Mouse (Mus musculus) cerebellum, adult 11-12 months (tissue): ENCODE measurements around the gene Lingo1.

Experiments
- DNase-seq: peaks from one replicate; pipeline ENCODE4 v3.0.0; 2022

Gene Lingo1

DNA sequence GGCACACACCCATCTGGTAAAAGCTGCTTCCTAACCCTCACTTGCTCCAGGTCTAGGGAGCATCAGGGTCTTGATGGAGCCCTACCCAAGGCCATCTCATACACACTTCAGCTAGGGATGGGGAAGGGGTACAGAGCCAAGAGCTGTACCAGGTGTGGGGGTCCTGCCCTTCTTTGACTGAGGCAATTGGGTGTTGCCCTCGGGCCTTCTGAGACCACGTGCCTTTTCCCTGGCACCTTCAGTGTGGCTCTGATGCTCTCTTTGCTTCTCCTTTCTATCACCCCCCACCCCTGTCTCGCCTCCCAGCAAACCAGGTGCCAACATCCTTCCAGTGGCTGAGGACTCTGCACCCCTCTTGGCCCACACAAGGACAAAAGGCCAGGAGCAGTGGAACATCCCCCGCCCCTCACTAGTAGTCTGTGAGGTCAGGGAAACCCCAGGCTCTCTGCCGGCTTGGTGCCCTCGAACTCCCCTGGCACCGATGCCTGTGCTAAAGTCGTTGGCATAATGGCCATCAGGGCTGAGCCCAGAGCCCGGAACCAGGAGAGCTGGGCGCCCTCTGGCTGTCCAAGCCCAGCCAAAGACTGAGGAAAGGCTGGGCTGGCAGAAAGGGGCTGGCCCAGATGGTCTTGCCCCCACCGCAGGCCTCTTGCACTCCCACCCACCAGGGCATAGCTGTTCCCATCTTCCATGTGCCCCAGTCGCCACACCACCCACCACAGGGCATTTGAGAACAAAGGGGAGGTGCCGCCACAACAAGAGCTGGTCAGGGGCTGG lies 162.6 kb downstream of the Lingo1 start:
- peak; percentile 74 for DNase-seq

DNA sequence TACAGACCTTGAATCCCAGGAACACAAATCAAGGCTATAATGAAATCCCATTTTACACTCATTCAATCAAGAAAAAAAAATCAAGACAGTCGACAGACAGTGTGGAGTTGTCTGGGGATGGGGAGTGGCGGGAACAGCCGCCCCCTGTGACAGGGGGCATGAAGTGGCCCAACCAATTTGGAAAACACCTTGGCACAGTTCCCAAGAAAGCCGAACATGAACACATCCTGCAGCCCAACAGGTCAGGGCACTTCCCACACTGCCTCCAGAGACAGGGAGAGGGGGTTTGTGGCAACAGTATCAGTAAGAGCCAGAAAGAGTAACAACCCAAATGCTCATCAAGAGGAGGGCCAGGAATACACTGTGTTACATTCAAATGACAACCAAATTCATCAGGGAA lies 165.3 kb downstream of the Lingo1 start:
- no peak for DNase-seq

DNA sequence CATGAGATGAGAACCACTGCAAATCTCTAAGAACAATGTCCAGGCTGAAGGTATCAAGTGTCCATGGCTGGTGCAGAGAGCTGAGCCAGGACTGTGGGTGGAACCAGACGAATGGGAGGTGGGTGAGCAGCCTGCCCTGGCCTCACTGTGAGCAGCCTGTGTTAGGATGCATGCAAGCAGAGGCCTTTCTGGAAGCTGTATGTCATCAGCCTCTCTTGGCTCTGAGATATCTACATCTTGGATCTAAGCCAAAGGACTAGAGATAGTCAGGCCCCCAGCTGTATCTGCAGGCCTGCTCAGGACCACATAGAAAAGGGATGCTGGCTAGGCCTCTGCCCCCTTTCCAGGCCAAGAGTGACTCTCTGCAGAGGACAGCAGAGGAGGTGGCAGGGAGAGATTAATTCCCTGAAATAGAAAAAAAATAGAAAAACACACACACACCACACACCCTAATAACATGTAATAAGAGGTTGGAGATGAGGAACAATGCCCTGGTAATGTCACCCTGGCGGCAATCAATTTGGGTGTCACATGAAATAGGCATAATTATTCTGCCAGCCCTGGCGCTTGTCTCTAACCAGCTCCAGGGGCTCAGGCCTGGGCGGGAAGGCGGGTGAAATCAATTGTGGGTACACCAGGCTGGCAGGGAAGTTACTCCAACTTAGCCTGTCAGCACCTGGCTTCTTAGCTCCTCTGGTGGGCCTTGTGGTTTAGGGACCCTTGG lies 166.4 kb downstream of the Lingo1 start:
- DNase-seq, result no peak

DNA sequence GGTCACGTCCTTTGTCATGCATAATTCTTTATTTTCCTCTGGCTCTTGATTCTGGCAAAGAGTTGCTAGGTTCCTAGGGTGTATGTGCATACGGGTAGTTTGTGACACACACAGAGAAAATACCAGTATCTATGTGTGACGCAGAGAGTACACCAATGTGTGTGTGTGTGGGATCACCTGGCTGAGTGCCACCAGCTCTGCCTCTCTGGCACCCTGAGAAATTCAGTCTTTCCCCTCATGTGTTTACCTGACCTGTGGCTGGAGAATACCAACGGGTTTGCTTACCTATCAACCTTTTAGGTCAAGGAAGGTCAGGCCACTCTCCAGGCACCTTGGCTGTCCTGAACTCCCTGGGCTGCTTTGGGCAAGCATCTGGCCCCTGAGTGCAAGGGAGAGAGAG lies 169.0 kb downstream of the Lingo1 start:
- no peak for DNase-seq

DNA sequence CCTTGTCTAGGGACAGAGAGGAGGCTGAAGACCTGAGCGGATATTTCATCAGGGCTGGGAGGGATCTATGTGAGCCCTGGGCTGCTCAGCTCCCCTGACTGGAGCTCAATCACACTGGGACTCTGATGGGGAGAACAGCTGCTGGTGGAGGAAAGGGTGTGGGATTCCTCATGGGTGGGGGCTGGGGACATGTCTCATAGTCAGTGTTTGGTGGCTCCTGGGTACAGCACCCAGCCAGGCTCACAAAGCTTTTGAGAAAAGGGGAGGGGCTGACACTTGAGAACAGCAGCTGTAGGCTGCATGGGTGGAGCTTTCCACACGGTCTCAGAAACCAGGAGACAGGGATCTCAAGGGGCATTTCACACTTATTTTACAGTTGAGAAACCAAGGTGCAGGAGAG lies 171.3 kb downstream of the Lingo1 start:
- DNase-seq, result no peak

DNA sequence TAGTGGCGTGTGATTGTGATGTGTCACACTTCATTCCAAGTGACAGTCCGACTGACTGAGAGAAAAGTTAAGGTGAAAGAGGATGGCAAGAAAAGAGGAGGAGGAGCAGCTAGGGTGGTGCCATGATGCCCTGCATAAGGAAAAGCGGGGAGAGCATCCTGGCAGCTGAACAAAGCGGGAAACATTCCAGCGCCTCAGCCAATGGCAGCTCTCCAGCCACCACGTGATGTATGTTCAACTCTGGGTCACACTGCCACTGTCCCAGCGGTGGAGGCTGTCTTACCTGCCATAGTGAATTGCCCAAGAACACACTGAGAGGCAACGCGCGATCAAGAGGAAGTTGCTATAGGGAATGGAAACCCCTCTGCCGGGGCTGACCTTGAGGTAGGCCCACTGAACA lies 172.9 kb downstream of the Lingo1 start:
- no peak for DNase-seq

DNA sequence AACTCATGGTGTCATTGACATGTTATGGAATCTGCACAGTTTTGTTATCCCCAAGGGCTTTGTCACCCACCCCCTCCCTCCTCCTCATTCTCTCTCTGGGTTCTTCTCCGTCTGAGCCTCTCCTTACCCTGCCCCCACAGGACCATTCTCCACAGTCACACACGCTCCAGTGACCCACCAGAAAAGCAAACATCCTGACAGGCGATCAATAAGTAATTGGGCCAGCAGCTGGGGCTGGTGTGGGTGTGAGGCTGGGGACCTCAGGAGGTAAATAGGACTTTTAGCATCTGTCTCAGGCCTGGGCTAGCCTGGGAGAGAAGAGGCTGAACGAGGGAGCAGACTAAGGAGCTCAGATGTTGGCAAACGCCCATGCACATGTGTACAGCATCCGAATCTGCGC lies 173.5 kb downstream of the Lingo1 start:
- no peak for DNase-seq

DNA sequence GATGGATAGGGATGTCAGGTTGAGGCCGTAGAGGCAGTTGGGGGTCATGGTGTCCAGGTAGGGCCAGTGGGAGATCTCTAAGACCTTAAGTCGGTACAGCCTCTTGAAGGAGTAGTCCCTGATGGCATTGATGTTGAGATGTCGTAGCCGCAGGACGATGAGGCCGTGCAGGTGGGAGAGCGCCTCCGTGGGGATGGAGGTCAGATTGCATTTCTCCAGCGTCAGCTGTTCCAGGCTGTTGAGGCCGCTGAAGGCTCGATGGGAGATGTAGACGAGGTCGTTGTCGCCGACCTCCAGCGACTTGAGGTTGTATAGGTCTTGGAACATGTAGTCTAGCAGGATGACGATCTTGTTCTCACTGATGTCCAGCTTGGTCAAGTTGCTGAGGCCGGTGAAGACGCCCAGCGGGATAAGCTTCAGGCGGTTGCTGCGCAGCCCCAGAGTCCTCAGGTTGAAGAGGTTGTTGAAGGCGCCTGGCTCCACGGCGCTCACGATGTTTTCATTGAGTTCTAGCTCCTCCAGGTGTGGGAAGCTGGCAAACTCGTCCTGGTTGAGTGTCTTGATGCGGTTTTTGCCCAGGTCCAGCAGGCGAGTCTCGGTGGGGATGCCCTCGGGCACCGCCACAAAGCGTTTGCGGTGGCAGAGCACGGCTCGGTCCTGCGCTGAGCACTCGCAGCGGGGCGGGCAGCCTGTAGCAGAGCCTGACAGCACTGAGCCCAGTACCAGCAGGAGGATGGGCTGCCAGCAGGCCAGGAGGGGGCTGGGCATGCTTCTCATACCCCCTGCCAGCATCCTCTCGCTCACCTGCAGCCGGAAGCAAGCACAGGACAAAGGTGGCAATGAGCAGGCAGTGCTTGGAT lies 175.5 kb downstream of the Lingo1 start:
- DNase-seq, result no peak

DNA sequence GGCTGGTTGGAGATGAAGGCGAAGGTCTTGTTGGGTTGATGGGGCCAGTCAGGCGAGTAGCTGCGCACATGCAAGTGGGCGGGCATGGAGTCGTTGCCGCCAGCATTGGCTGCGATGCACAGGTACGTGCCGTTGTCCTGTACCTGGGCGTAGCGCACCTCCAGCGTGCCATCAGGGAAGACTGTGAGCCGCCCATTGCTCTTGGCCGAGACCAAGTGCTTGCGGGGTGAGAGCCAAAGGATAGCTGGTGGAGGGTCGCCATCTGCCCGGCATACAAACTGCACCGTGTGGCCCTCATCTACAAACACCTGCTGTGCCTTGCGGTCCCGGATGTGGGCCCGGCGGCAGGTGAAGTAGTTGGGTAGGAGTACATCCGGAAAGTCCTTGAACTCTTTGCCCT lies 176.6 kb downstream of the Lingo1 start:
- DNase-seq, result no peak

DNA sequence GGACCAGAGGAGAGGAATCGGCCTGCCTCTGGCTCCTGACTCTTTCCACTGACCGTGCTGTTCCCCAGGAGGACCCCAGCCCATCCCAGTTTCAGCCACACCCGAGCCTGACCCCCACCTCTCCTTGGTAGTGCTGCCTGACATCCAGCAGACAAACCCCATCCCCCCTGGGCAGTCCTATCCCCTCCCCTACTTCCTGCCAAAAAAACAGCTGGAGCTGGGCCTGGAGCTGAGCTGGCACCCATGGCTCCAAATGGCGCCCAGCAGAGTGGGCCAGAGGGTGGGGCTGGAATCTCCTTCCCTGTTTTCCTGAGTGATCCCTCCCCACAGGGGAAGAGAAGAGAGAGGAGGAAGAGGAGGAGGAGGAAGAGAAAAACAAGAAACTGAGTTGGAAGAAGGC lies 177.6 kb downstream of the Lingo1 start:
- DNase-seq, result no peak

DNA sequence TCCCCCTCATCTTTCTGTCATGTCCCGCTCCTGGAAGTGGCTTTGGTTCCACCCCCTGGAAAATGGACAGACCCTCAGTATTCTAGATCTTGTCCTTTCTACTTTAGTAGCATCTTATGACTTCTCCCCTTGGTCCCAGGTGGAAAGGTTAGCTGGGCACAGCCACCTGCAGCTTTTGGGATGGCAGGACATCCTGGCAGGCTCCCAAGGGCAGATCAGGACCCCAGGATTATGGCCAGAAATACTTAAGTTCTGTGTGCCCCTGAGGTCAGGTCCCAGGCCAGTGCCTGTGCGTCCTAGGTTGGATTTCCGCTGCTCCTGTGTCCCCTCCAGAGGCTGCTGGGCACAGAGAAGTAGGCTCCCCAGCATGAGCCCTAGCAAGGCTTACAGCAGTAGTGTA lies 180.2 kb downstream of the Lingo1 start:
- DNase-seq, result no peak

DNA sequence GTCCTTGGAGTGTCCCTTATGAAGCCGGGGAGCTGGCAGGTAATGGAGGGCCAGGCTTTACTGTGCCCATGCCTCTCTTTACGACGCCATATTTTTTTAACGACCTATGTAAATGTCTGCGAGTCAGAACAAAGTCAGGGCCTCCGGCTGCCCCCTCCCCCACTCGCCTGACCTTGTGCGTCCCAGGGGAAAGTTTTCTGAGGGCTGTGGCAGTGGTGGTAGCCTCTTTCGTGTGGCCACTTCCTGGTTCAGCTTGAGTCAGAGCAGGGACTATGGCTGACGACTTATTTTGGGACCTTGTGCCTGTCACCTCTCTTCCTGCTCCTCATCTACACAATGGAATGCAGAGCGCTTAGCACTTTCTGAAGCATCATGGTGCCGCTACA lies 183.5 kb downstream of the Lingo1 start:
- no peak for DNase-seq

DNA sequence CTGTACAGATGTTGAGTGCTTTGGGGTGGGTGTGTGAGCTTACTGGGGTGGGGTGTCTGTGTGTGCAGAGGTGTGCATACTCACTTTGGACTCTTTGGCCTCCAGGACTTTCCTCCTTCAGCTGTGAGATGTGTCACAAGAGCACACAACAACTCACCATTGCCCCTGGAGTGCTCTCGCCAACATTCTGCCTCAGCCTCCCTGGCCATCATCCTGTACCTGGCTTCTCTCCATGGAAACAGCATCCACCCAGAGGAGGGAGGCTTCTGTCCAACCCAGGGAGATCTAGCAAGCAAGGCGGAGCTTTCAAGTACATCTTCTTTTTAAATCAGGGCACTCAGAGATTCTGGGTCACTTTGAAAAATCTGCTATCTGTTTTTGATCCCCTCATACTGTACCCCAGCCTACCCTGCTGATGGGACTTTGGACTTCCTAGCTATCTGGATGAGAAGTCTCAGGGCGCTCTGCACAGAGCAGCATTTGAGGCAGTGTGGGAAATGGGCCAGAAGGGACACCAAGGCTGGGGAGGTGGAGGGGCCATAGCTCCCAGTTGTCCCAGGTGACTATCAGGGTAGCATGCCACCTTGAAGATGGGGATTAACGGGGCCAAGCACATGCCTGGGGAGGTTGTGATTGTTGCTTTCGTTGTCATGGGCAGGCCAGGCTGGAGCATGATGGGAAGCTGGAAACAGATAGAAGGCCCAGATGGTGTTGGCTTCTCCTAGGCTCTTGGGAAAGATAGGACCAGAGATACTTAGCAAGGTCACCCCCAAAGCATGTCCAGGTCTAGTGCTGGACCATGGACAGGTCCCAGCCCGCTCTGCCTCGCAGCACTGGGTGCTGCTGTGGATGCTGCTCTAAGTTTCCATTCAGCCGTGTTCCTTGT lies 184.1 kb downstream of the Lingo1 start:
- no peak for DNase-seq

DNA sequence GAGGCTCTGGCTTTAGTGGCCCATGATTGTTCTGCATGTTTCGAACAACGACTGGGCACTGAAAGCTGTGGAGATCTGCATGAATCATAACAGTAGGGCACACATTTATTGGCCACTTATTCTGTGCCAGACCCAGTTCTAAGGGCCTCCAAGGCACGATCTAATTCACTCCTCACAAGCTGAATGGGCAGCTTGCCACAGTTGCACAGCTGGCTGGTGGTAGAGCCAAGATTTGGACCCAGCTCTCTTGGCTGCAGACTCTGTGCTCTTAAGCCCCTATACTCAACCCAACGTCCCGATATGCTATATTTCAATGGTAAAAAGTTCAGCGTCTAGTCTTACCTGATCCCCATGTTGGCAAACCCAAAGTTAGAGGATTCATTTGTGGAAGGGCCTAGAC lies 185.3 kb downstream of the Lingo1 start:
- no peak for DNase-seq

DNA sequence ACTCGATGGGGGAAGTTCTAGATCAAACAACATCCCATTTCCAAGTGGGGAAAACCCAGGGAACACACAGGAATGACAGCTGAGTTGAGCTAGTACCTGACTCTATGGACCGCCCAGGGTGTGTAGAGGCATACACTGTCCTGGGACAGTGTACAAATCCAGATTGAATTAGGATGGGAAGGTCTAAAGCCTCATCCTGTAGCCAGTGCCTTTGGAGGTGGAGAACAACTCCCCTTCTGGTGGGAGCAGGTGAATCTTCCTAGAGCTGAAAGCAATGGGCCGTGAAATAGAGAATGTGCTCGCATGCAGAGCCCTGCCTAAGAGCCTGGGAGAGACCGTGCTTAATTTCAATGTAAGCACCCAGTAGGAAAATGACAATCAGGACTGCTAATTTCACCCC lies 185.8 kb downstream of the Lingo1 start:
- DNase-seq, result no peak

DNA sequence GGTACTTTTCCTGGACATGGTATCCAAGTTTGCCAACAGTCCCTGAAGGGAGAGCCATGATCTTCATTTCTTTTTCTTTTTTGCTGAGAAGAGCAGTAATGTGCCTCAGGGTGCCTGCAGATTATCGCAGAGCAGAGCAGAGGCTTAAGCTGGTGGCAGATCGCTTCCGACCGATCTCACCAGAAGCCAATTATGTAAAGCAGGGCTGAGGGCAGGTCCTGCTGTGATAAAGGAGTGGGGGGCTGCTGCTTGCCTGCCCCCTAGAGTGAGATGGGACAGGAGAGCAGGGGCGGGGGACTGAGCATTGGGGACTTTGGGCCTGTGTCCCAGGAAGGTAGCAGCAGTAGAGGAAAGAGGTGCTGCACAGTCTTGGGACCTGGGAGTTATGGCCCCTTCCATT lies 186.8 kb downstream of the Lingo1 start:
- DNase-seq, result no peak

DNA sequence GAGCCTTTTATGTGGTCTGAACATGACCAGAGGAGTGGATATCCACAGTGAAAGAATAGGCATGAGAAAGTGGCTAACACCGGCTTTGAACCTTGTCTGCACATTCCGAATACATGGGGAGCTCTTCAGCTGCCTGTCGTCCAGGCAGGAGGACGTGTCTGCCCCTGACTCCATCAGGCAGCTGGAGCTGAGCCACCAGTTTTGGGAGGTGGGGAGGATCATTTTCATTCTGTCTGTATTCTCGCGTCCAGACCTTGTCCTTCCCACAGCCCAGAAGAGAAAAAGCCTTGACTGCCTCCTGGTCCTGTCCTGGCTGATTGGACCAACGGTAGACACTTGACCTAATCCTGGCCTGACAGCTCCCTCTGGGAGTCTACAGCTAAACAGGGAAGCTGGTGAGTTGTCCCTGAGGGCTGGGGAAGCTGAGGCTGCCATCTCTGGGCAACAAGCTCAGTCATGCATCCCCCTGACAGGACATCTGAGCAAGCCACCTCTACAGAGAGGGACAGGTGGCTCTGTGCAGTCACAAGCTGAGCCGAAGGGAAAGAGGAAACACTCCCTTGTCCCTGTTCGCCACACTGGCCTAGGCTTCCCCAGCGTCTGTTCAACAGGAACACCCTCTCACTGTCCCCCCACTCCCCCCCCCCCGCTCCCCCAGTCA lies 187.4 kb downstream of the Lingo1 start:
- no peak for DNase-seq

DNA sequence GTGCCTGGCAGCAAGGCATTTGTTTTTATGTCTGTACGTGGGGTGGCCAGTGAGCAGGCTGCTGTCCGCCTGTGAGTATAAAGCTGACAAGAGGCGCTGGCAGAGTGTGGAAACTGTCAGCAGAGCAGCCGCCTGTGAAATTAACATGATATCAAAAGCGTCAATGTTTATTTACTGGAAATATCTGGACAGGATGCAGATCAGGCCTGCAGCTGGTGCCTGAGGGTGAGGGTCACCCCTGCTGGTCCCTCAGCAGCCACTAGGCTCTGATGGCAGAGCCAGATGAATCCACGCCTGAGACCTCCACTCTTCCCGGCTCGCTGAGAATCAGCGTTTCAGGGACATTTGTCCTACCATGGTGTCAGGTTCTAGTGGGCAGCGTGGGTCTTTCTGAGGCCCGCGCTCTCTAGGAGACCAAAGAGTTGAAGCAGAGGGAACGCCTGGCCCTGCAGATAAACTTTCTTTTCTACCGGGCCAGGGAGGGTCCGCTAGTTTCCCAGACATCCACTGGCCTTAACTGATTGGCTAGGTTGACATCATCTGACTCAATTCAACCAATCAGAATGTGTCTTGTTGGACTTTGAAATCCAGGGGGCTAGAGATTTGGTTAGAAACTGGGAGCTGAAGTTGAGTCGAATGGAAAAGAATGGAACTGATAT lies 190.1 kb downstream of the Lingo1 start:
- no peak for DNase-seq

DNA sequence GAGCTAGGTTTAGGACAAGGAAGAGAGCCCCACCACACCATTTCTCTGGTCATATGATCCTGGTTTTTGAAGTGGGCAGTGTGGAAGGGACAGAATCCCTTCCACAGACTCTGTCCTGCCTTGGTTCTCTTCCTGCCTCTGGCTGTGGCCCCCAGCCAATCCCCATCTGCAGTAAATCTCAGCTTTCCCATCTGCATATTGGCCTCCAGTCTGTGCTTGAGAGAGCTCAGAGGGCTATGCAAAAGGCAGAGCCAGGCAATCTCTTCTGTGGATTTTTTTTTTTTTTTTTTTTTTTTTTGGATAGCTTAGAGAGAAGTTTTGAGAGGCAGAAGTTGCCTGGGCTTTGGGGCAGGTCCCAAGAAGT lies 190.8 kb downstream of the Lingo1 start:
- DNase-seq, result no peak

DNA sequence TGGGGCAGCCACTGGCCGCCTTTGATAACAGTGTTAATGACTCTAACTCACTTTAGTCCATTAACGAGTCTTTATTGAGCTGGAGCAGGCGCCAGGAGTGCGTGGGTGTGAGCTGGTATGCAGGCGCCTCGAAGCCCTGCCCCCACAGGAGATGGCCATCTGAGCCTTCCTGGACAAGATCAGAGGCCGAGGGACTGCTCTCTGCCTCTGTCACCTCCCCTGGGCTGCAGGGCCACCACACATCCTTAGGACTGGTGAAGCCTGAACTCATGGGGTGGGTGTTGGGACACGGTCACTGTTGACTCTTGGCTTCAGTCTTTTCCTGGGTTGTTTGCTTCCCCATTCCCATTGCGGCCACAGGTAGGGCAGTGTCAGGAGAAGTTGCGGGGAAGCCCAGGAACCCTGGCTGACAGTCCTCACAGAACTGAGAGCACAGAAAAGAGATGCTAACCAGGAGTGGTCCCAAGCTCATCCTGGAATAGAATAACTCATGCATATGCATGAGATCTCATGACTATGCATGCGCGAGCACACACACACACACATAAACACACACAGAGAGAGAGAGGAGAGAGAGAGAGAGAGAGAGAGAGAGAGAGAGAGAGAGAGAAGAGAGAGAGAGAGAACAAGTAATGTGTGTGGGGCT lies 191.3 kb downstream of the Lingo1 start:
- no peak for DNase-seq

DNA sequence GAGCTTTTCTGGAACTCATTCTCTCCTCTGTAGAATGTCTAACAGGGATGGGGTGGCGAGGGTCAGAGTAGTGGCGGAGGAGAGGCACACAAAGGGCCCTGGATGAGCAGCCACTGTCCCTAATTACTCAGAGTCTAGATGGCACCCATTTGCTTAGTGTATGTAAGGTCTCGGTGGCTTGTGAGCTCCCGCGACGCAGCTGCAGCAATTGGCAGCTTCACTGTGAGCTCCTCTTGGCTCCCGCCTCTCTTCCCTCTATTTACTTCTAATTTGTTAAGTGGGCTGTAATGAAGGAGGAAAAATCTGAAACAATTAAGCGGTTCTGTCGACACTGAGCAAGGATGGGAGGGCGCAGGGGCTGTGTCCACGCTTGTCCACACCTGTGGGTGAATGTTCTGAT lies 195.6 kb downstream of the Lingo1 start:
- DNase-seq, result no peak
